Mouse (Mus musculus) intestine, embryonic 15.5 days (tissue): ENCODE measurements at regions not wholly inside any gene's neighbourhood (a gene's known extent, or its start where the extent isn't known, plus 50 kb on each side); places are given as distances from the start of the nearest gene placed in this dataset.

Source experiments
- ATAC-seq: fragments of 200-750 bp; cut with Nextera tagmentation; 2 replicates; pipeline ENCODE4 v1.8.0; 2017; ENCODE audit warnings: moderate TSS enrichment, moderate library complexity
- H3K27ac ChIP-seq: fragments of 300-500 bp; sonication (generic); 2 replicates; pipeline ENCODE4 v1.5.1; 2015; ENCODE audit warnings: mild to moderate bottlenecking, inconsistent platforms
- H3K27me3 ChIP-seq: fragments of 300-500 bp; sonication (generic); replicated peaks from 2 replicates; pipeline ENCODE4 v1.6.1; 2015; ENCODE audit warnings: inconsistent platforms
- H3K36me3 ChIP-seq: fragments of 300-500 bp; sonication (generic); 2 replicates; pipeline ENCODE4 v1.6.1; 2015; ENCODE audit warnings: inconsistent platforms
- H3K4me1 ChIP-seq: fragments of 300-500 bp; sonication (generic); replicated peaks from 2 replicates; pipeline ENCODE4 v1.6.1; 2015; ENCODE audit warnings: inconsistent platforms
- H3K4me2 ChIP-seq: fragments of 300-500 bp; sonication (generic); replicated peaks from 2 replicates; pipeline ENCODE4 v1.6.1; 2015; ENCODE audit warnings: mild to moderate bottlenecking, inconsistent platforms
- H3K4me3 ChIP-seq: fragments of 300-500 bp; sonication (generic); replicated peaks from 2 replicates; pipeline ENCODE4 v1.5.1; 2015; ENCODE audit warnings: inconsistent platforms
- H3K9ac ChIP-seq: fragments of 300-500 bp; sonication (generic); 2 replicates; pipeline ENCODE4 v1.6.1; 2015; ENCODE audit warnings: inconsistent platforms
- H3K9me3 ChIP-seq: fragments of 300-500 bp; sonication (generic); 2 replicates; pipeline ENCODE4 v1.6.1; 2016; ENCODE audit warnings: inconsistent platforms
- WGBS: fragments of 180-500 bp; shearing (Covaris S2); methylation state at CpG from one replicate; pipeline ENCODE4 v1.1.7; 2015; 5-methylcytosine and 5-hydroxymethylcytosine counted together

DNA sequence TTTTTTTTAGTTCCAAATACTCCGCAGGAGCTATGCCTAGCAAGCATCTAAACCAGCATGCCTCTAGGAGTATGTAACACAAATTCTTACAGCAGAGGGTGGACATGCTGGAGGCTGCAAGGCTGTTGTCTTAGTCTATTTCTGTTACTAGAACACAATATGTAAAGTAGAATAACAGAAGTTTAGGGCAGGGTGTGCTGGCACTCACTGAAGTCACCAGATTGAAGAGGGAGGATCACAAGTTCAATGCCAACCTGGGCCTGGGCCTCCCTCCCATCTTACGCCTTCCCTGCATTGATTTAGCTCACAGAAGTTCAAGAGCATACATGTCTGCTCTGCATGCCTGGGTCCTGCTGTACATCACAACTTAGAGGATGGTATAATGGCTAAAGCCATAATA lies 280.3 kb upstream of the Fam92a start:
- ATAC-seq, result no peak
- 80% methylated on average over 2 of the region's 2 CpGs for WGBS
- H3K4me1 ChIP-seq, result no peaks in the 10 kb centered on the region

DNA sequence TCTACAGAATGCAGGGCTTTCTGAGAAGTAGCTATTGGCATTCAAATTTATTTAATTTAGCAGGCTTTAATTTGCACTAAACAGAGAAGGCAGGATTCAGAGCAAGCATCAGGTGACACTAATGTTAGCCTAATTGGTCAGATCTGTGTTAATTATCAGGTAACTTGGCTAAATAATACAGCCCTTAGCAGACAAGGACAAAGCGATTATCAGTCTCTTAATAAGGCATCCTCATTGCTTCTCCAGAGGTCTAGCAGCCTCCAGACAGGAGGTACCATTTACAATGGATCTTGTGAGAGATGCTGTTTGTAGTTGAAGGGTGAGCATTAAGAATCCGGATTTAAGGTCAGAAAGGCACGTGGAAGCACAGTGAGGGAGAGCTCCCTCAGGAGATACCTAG lies 253.7 kb upstream of the Fam92a start:
- Histone ChIP-seq H3K36me3 (no peaks in the 10 kb centered on the region), H3K4me3 (no peak overlapping the region), H3K27me3 (no peaks in the 10 kb centered on the region), H3K9ac (no peak overlapping the region), H3K27ac (no peak overlapping the region), H3K4me1 (no peaks in the 10 kb centered on the region), H3K9me3 (no peaks in the 10 kb centered on the region), H3K4me2 (no peak overlapping the region)
- WGBS, result 48% methylated on average over 3 of the region's 3 CpGs
- no peak for ATAC-seq

More for the DNA sequence above, 280.3 kb upstream of the Fam92a start:
- no peak overlapping the region for H3K27ac ChIP-seq
- no peak overlapping the region for H3K9ac ChIP-seq
- no peak overlapping the region for H3K4me3 ChIP-seq
- no peaks in the 10 kb centered on the region for H3K9me3 ChIP-seq
- H3K36me3 ChIP-seq, result no peaks in the 10 kb centered on the region
- no peaks in the 10 kb centered on the region for H3K27me3 ChIP-seq
- no peak overlapping the region for H3K4me2 ChIP-seq

DNA sequence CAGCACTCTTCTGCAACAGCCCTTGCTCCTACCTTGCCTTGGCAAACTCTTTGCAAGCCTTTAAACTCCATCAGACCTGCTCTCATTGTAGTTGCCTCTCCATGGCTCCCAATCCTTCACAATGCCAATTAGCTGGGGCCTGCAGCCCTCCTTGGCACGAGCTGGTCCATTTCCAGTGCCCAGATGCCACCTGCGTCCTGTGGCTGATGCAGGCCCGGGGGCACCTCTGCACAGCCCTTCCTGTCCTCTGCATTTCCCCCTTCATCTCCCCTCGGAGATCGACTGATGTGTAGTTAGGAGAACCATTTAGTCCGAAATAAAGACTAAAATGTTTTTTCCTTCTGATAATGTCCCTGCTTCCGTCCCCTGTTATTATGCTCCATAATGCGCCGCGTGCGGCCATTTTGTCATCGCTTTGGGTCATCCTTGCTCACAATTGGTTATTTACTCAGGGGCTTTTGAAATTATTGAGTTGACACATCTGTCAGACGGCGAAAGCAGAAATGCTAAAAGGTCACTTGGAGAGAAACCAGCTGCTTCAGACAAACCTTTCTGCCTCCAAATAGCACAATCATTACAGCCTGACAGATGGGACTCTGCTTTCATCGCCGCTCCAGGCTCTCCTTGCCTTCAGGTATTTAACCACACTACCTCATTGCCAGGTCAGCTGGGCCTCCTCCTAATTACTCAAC lies 250.0 kb upstream of the Fam92a start:
- H3K27me3 ChIP-seq, result no peaks in the 10 kb centered on the region
- H3K9me3 ChIP-seq, result no peaks in the 10 kb centered on the region
- H3K4me3 ChIP-seq, result no peak overlapping the region
- H3K9ac ChIP-seq, result no peak overlapping the region
- H3K36me3 ChIP-seq, result no peaks in the 10 kb centered on the region
- H3K27ac ChIP-seq, result no peak overlapping the region
- no peak for ATAC-seq
- H3K4me2 ChIP-seq, result no peak overlapping the region
- WGBS, result 77% methylated on average over 16 of the region's 16 CpGs
- no peaks in the 10 kb centered on the region for H3K4me1 ChIP-seq

DNA sequence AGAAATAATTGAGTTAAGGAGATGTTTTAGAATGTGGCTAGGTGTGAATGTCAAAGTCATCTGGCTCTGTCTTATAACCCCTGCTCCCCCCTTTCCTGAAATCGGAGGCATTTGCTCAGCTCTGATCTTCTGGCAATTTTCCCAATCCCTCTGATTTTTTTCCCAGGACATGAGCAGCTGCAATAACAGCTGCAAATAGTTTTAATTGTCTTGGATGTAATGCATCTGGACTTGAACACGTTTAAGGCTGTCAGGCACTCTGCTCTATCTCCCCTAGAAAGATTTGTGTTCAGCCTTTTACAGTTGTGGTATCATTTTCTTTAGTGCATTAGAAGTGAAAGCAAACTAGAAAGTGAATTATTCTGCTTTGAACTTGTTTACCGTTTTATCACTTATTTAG lies 246.3 kb upstream of the Fam92a start:
- no peak overlapping the region for H3K4me2 ChIP-seq
- ATAC-seq, result peak; percentile 39; the same call in 1 of the 2 replicates
- no peaks in the 10 kb centered on the region for H3K9me3 ChIP-seq
- no peaks in the 10 kb centered on the region for H3K36me3 ChIP-seq
- WGBS, result 41% methylated on average over 3 of the region's 3 CpGs
- no peaks in the 10 kb centered on the region for H3K4me1 ChIP-seq
- H3K27ac ChIP-seq, result no peak overlapping the region
- no peak overlapping the region for H3K9ac ChIP-seq
- no peaks in the 10 kb centered on the region for H3K27me3 ChIP-seq
- H3K4me3 ChIP-seq, result no peak overlapping the region

DNA sequence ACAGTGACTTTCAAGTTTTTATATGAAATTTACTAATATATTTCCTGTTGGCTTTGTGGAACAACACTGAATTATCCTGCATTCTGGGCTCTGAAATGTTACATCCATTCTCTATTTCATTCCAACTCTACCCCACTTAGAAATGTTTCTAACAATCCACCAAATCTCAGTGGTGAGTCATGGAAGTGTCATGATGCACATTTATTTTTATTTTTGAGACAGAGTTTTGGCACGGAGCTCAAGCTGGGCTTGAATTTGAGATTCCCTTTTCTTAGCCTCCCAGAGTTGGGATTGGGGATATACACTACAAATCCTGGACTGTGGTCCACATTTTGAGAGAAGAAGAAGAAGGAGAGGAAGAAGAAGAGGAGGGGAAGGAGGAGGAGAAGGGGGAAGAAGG lies 223.5 kb upstream of the Fam92a start:
- Histone ChIP-seq H3K27ac (no peak overlapping the region), H3K36me3 (no peaks in the 10 kb centered on the region), H3K4me1 (no peaks in the 10 kb centered on the region), H3K4me3 (no peak overlapping the region), H3K4me2 (no peak overlapping the region), H3K9me3 (no peaks in the 10 kb centered on the region), H3K9ac (no peak overlapping the region), H3K27me3 (no peaks in the 10 kb centered on the region)
- WGBS, result 87% methylated on average over 1 of the region's 1 CpGs
- no peak for ATAC-seq

DNA sequence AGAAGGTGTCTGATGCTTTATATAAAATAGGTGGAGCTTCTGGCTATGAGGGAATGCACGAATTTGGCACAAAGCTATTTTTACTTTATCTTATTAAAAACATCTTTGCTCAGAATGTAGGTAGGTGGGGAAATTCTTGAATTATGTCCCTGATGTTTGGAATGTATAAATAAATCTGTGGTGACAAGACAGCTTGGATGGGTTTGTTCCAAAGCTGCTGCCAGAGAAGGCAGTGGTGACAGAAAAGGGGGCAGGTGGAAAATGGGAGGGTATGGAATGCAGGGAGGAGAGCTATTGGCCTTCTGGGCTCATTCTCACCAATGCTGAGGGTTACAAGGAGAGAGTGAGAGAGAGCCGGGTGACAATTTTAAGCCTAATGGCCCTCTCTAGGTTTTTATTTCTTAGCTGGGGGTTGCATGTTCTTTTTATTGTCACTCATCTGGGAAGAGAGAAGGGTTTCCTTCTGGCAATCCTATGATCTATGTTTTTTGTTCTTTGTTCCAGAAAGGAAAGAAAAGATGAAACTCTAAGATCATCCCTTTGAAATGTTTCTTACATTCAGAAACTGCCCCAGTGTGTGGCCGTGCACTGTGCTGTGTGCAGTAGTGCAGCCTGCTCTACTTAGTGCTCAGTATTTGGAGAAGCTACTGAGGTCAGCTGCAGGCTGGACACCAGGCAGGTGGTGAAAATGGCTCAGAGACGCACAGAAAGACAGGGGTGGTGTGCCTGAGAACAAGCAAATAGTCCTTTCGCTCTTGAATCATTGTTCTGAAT lies 205.2 kb upstream of the Fam92a start:
- H3K36me3 ChIP-seq, result no peaks in the 10 kb centered on the region
- no peak overlapping the region for H3K9ac ChIP-seq
- no peak overlapping the region for H3K4me3 ChIP-seq
- H3K4me1 ChIP-seq, result no peaks in the 10 kb centered on the region
- H3K4me2 ChIP-seq, result no peak overlapping the region
- ATAC-seq, result no peak
- H3K27ac ChIP-seq, result no peak overlapping the region
- no peaks in the 10 kb centered on the region for H3K27me3 ChIP-seq
- WGBS, result 81% methylated on average over 5 of the region's 5 CpGs
- H3K9me3 ChIP-seq, result no peaks in the 10 kb centered on the region

DNA sequence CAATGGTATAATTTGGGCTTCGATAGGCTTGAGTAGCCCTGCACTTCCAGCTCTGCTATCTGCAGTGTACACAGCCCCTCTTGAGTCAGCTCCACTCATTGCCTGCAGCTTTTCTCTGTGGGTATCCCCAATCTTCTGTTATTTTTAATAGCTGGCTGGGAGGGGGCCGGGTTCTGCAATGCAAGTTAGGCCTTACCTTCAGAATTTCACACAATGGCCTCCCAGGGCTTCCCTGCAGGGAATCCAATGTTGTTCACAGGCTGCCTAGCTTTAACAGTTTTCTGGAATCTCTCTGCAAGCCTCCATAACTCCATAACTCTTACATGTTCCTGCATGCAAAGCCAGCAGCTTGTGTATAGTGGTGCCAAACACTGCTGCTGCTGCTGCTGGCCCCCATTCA lies 197.7 kb upstream of the Fam92a start:
- H3K27me3 ChIP-seq, result no peaks in the 10 kb centered on the region
- H3K4me1 ChIP-seq, result no peaks in the 10 kb centered on the region
- no peak for ATAC-seq
- no peak overlapping the region for H3K4me3 ChIP-seq
- no peak overlapping the region for H3K27ac ChIP-seq
- 72% methylated on average over 2 of the region's 2 CpGs for WGBS
- H3K4me2 ChIP-seq, result no peak overlapping the region
- no peaks in the 10 kb centered on the region for H3K9me3 ChIP-seq
- H3K36me3 ChIP-seq, result no peaks in the 10 kb centered on the region
- no peak overlapping the region for H3K9ac ChIP-seq

DNA sequence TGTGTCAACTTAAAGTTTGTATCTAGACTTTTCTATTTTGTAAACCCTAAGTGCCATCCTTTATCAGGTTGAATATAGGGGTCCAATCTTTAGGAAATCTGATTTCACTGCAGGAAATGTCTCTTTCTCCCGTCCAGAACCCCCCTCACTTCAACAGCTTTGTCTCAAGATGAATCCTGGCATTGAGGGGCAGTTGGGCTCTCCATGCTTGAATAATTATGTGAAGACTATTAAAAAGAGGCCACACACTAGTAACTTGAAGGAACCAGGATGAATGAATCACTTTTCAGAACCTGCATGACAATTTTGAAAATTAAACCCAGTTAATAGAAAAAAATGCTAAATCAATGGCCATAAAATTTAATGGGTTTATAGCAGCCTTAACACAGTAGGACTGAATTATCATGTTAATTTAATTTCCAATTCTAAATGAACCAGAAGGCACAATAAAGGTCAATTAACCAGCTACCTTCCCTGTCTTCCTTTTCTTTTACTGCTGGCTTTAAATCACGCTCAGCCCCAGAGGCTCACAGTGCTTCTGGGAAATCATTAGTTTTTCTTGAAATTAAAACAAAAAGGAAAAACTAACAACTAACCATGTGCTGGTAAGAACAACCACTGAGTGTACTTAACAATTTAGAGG lies 185.3 kb upstream of the Fam92a start:
- WGBS, result 70% methylated on average over 2 of the region's 2 CpGs
- H3K4me2 ChIP-seq, result no peak overlapping the region
- H3K9ac ChIP-seq, result no peak overlapping the region
- H3K9me3 ChIP-seq, result no peaks in the 10 kb centered on the region
- no peaks in the 10 kb centered on the region for H3K4me1 ChIP-seq
- no peak overlapping the region for H3K4me3 ChIP-seq
- no peak for ATAC-seq
- no peaks in the 10 kb centered on the region for H3K36me3 ChIP-seq
- H3K27me3 ChIP-seq, result no peaks in the 10 kb centered on the region
- no peak overlapping the region for H3K27ac ChIP-seq

DNA sequence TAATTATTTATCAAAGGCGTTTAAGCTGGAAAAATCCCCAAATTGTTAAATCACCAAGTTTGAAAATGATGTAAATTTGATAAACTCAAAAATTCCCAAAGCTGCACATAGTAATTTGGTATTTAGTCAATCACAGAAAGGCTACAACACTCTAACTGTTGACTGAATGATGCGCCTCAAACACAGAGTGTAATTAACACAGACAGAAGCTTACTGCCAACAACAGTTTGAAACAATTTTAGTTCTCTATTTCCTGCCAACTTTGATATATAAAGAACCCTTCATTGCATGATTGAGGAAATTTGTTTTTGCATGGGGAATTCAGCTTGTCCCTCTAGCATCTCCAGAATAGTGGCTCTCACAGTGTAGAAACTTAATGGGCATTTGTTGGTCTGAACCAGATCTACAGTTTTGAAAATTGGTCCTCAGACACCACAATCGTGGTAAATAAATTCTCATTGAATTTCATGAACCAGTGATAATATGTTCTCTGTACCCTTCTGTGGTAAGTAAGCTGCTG lies 181.6 kb upstream of the Fam92a start:
- H3K9me3 ChIP-seq, result no peaks in the 10 kb centered on the region
- H3K4me3 ChIP-seq, result no peak overlapping the region
- no peaks in the 10 kb centered on the region for H3K36me3 ChIP-seq
- no peak for ATAC-seq
- H3K27me3 ChIP-seq, result no peaks in the 10 kb centered on the region
- 77% methylated on average over 3 of the region's 3 CpGs for WGBS
- H3K9ac ChIP-seq, result no peak overlapping the region
- H3K4me2 ChIP-seq, result no peak overlapping the region
- no peak overlapping the region for H3K27ac ChIP-seq
- no peaks in the 10 kb centered on the region for H3K4me1 ChIP-seq

DNA sequence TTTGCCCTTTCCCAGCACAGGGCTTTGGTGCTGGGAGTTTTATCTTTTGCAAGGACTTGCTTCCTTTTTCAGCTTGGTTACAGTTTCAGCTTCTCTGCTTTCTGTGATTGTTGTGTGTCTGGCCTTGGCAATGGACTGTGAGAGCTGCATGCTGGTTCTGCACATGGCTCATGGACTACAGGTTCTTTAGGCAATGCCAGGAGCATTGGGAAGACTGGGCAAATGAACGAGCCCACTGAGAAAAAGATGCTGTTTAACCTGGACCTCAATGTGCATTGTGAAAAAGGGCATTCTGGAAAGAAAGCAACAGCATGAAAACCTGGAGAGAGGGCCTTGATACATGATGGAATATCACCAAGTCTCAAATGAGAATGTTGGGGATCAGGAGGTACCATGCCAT lies 167.4 kb upstream of the Fam92a start:
- Histone ChIP-seq H3K9ac (no peak overlapping the region), H3K4me2 (no peak overlapping the region), H3K27ac (no peak overlapping the region), H3K36me3 (no peaks in the 10 kb centered on the region), H3K9me3 (no peaks in the 10 kb centered on the region), H3K27me3 (no peaks in the 10 kb centered on the region), H3K4me3 (no peak overlapping the region), H3K4me1 (no peaks in the 10 kb centered on the region)
- 75% methylated on average over 1 of the region's 1 CpGs for WGBS
- no peak for ATAC-seq

DNA sequence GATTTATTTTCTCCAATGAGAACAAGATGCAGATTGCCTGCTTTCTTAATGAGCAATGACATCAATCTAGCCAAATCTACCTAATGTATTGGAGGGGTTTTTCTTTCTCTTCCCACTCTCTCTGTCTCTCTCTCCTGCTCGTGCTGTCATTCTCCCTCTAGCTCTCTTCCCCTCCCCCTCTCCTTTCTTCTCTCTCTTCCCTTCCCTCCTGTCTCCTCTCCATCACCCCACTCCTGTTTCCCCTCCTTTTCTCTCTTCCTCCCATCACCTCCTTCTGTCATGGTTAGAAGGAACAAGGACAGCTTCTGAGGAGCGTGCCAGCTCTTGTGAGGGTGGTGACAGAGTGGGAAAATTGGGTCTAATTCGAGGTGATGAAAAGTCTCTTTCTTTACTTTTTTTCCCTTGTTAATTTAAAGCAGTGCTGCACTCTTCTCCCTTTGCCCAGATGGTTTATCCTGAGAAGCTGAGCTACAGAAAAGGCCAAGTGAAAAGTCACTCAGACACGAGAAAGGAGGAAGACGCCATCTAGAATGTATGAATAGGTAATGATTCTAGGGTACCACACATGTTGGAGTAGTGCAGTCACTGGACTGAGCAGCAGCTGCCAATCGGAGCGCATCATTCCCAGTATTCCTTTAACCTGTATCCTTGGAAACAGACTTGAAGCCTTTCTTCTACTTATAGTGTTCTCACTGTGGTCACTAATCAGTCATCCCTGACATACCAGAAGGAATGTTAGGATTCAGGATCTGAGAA lies 163.2 kb upstream of the Fam92a start:
- ATAC-seq, result no peak
- 85% methylated on average over 7 of the region's 7 CpGs for WGBS
- Histone ChIP-seq H3K27ac (no peak overlapping the region), H3K9ac (no peak overlapping the region), H3K27me3 (no peaks in the 10 kb centered on the region), H3K4me1 (no peaks in the 10 kb centered on the region), H3K4me2 (no peak overlapping the region), H3K9me3 (no peaks in the 10 kb centered on the region), H3K36me3 (no peaks in the 10 kb centered on the region), H3K4me3 (no peak overlapping the region)

DNA sequence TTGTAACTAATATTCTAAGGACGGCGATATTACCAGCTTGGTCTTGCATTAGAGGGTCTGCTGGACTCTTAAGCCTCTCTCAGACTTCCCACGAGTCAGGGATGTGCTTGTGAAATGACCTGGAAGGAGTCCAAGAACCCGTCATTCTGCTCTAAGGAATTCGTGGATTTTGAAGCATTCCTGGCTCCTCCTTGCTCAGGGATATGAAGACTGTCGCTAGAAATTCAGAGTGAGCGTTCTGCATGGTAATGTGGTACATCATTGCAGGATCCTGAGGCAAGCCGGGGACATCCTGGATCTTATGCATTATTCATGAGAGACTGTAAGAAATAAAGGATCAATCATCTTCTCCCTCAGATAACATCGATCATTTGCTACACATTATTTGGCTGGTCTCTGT lies 162.6 kb upstream of the Fam92a start:
- Histone ChIP-seq H3K9ac (no peak overlapping the region), H3K27me3 (no peaks in the 10 kb centered on the region), H3K4me2 (no peak overlapping the region), H3K27ac (no peak overlapping the region), H3K9me3 (no peaks in the 10 kb centered on the region), H3K4me1 (no peaks in the 10 kb centered on the region), H3K4me3 (no peak overlapping the region), H3K36me3 (no peaks in the 10 kb centered on the region)
- no peak for ATAC-seq
- 50% methylated on average over 9 of the region's 9 CpGs for WGBS
